Mouse (Mus musculus) hindbrain, embryonic 10.5 days (tissue): ENCODE measurements at regions not wholly inside any gene's neighbourhood (a gene's known extent, or its start where the extent isn't known, plus 50 kb on each side); places are given as distances from the start of the nearest gene placed in this dataset.

Source experiments
- DNase-seq: peaks from one replicate; pipeline ENCODE4 v3.0.0-alpha.2; 2017; ENCODE audit warnings: low spot score
- H3K27ac ChIP-seq: fragments of 300-500 bp; sonication (generic); 2 replicates; pipeline ENCODE4 v1.5.1; 2016; ENCODE audit warnings: mild to moderate bottlenecking, moderate library complexity
- H3K27me3 ChIP-seq: fragments of 300-500 bp; sonication (generic); 2 replicates; pipeline ENCODE4 v1.6.1; 2016; ENCODE audit warnings: mild to moderate bottlenecking; ENCODE audit not compliant: poor library complexity, insufficient read depth, severe bottlenecking
- H3K36me3 ChIP-seq: fragments of 300-500 bp; sonication (generic); 2 replicates; pipeline ENCODE4 v1.6.1; 2016; ENCODE audit warnings: mild to moderate bottlenecking, moderate library complexity
- H3K4me1 ChIP-seq: fragments of 300-500 bp; sonication (generic); replicated peaks from 2 replicates; pipeline ENCODE4 v1.6.1; 2016; ENCODE audit warnings: mild to moderate bottlenecking
- H3K4me3 ChIP-seq: fragments of 300-500 bp; sonication (generic); 2 replicates; pipeline ENCODE4 v1.5.1; 2016; ENCODE audit warnings: mild to moderate bottlenecking, moderate library complexity
- H3K9me3 ChIP-seq: fragments of 300-500 bp; sonication (generic); 2 replicates; pipeline ENCODE4 v1.6.1; 2016; ENCODE audit warnings: mild to moderate bottlenecking, moderate library complexity
- WGBS: fragments of 180-500 bp; shearing (Covaris S2); methylation state at CpG from one replicate; pipeline ENCODE4 v1.1.7; 2016; 5-methylcytosine and 5-hydroxymethylcytosine counted together

DNA sequence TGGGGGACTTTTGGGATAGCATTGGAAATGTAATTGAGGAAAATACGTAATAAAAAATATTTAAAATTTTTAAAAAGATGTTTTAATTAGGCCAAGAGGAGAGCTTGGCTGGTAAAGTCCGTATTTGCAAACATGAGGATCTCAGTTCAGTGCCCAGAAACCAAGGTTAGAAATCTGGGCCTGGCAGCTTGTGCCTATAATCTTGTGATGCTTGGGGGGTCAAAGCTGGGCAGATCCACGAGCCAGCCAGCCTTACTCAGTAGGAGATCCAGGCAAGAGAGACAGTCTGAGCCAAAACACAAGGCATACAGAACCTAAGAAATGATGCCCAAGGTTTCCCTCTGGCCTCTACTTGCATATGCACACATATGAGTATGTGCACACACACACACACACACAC is 54.1 kb upstream of the Cxadr start:
- Histone ChIP-seq H3K27me3 (no peaks in the 10 kb centered on the region), H3K4me1 (no peaks in the 10 kb centered on the region), H3K9me3 (no peaks in the 10 kb centered on the region), H3K36me3 (no peaks in the 10 kb centered on the region), H3K4me3 (no peak overlapping the region), H3K27ac (no peak overlapping the region)
- no peak for DNase-seq
- 82% methylated on average over 3 of the region's 3 CpGs for WGBS

GRCm38 (mm10) chr16:78242678-78243077 is 58.6 kb upstream of the Cxadr start:
- peaks cover 14% of the 10 kb centered on the region for H3K4me1 ChIP-seq
- H3K36me3 ChIP-seq, result no peaks in the 10 kb centered on the region
- no peak overlapping the region for H3K27ac ChIP-seq
- H3K27me3 ChIP-seq, result no peaks in the 10 kb centered on the region; the same call in 1 of the 2 replicates
- H3K9me3 ChIP-seq, result no peaks in the 10 kb centered on the region
- H3K4me3 ChIP-seq, result no peak overlapping the region
- DNase-seq, result no peak
- WGBS, result 71% methylated on average over 3 of the region's 3 CpGs

GRCm38 (mm10) chr16:78240152-78240551 is 61.1 kb upstream of the Cxadr start:
- H3K4me3 ChIP-seq, result no peak overlapping the region
- DNase-seq, result no peak
- WGBS, result 90% methylated on average over 4 of the region's 4 CpGs
- H3K27ac ChIP-seq, result no peak overlapping the region
- no peaks in the 10 kb centered on the region for H3K9me3 ChIP-seq
- peaks cover 10% of the 10 kb centered on the region; the same call in 1 of the 2 replicates for H3K27me3 ChIP-seq
- peaks cover 31% of the 10 kb centered on the region for H3K4me1 ChIP-seq
- no peaks in the 10 kb centered on the region for H3K36me3 ChIP-seq

DNA sequence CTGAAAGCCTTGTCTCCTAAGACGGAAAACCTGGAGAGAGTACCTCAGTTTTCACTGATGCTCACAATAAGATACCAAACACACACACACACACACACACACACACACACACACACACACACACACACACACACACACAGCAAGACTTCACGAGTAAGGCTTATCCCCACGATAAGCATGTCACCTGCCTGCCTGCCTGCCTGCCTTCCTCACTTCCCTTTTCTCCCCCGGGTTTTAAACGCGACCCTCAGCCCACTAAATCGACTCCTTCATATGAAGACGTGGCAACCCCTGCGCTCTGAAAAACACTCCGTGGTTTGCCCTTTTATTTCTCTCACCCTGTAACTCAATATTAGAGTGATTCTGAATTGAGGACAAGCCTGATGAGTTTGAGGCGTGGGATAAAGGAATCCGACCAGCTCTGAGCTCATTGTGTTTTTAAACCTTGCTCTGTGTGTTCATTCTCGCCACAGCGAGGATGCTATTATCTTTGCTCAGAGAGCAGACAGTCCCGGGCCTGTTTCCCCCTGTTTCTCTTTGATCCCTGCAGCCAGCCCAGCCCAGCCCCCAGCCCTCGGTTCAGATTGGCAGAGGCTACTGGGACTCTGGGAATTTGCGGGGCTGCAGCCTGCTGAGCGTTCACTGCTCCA is 63.1 kb upstream of the Cxadr start:
- WGBS, result under 1% methylated on average over 18 of the region's 18 CpGs
- H3K4me3 ChIP-seq, result peak overlapping the region; percentile 51
- peak overlapping the region; percentile 92 for H3K27ac ChIP-seq
- DNase-seq, result peak; percentile 87
- H3K9me3 ChIP-seq, result no peaks in the 10 kb centered on the region
- no peaks in the 10 kb centered on the region for H3K36me3 ChIP-seq
- H3K27me3 ChIP-seq, result peaks cover 10% of the 10 kb centered on the region; the same call in 1 of the 2 replicates
- peaks cover 33% of the 10 kb centered on the region for H3K4me1 ChIP-seq

DNA sequence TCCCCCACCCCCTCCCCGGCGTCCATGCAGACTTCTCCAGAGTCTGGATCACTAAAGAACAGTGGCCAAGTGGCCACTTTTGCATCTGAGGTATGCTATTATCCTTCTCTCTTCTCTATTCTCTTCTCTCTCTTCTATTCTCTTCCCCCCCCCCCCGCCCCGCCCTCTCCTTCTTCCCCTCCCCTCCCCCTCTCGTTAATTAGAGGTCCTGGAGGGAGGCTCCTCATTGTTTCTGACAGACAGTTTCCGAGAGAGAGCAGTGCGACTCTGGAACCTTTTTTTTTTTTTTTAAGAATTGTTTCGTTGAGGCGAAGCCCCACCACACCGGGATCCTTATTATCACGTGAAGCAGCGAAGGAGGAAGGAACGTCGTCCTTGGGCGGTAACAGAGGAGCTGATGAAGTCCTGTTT is 63.6 kb upstream of the Cxadr start:
- Histone ChIP-seq H3K4me3 (peak overlapping the region; percentile 51), H3K27me3 (peaks cover 10% of the 10 kb centered on the region; the same call in 1 of the 2 replicates), H3K36me3 (no peaks in the 10 kb centered on the region), H3K4me1 (peaks cover 33% of the 10 kb centered on the region), H3K27ac (peak overlapping the region; percentile 92), H3K9me3 (no peaks in the 10 kb centered on the region)
- WGBS, result under 1% methylated on average over 15 of the region's 15 CpGs
- DNase-seq, result peak; percentile 52

GRCm38 (mm10) chr16:78236746-78237640 is 64.3 kb upstream of the Cxadr start:
- no peaks in the 10 kb centered on the region for H3K36me3 ChIP-seq
- peak overlapping the region; percentile 51 for H3K4me3 ChIP-seq
- DNase-seq, result peak; percentile 49
- peaks cover 33% of the 10 kb centered on the region for H3K4me1 ChIP-seq
- peak overlapping the region; percentile 92 for H3K27ac ChIP-seq
- peaks cover 10% of the 10 kb centered on the region; the same call in 1 of the 2 replicates for H3K27me3 ChIP-seq
- 4% methylated on average over 25 of the region's 25 CpGs for WGBS
- no peaks in the 10 kb centered on the region for H3K9me3 ChIP-seq

- H3K4me3 ChIP-seq, result no peak overlapping the region
- 91% methylated on average over 2 of the region's 2 CpGs for WGBS
- peaks cover 10% of the 10 kb centered on the region; the same call in 1 of the 2 replicates for H3K27me3 ChIP-seq
- peaks cover 7% of the 10 kb centered on the region; the same call in 1 of the 2 replicates for H3K9me3 ChIP-seq
- H3K27ac ChIP-seq, result no peak overlapping the region
- no peaks in the 10 kb centered on the region for H3K36me3 ChIP-seq
- peaks cover 14% of the 10 kb centered on the region for H3K4me1 ChIP-seq
- DNase-seq, result no peak
These were observed 69.1 kb upstream of the Cxadr start for GRCm38 (mm10) chr16:78232205-78232604.

- WGBS, result 90% methylated on average over 4 of the region's 4 CpGs
- H3K27ac ChIP-seq, result no peak overlapping the region
- peaks cover 7% of the 10 kb centered on the region; the same call in 1 of the 2 replicates for H3K9me3 ChIP-seq
- H3K27me3 ChIP-seq, result no peaks in the 10 kb centered on the region
- no peak overlapping the region for H3K4me3 ChIP-seq
- H3K4me1 ChIP-seq, result no peaks in the 10 kb centered on the region
- H3K36me3 ChIP-seq, result no peaks in the 10 kb centered on the region
- no peak for DNase-seq
These were observed 72.3 kb upstream of the Cxadr start for GRCm38 (mm10) chr16:78229013-78229412.

GRCm38 (mm10) chr16:78222377-78222776 is 78.9 kb upstream of the Cxadr start:
- Histone ChIP-seq H3K4me1 (peaks cover 7% of the 10 kb centered on the region; the same call in 1 of the 2 replicates), H3K4me3 (no peak overlapping the region), H3K36me3 (no peaks in the 10 kb centered on the region), H3K27me3 (no peaks in the 10 kb centered on the region), H3K27ac (no peak overlapping the region), H3K9me3 (no peaks in the 10 kb centered on the region)
- 72% methylated on average over 1 of the region's 1 CpGs for WGBS
- DNase-seq, result no peak

DNA sequence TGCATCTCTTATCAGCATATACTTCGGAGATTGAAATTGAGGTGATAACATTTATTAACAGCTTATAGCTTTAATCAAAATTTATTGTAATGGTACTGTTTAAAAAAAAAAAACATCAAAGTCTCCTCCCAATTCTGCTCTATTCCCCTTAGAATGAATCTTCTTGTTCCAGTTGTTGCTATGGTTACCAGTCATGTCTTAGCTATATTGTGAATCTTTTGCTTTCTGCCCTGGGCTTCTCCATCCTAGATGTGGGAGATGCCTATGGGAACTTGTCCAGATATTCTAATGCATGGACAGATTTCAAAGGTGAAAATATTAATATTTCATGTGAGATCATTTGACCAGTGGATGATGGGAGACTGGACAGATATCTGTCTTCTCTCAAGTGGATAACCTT is 79.5 kb upstream of the Cxadr start:
- Histone ChIP-seq H3K9me3 (no peaks in the 10 kb centered on the region), H3K36me3 (no peaks in the 10 kb centered on the region), H3K27me3 (no peaks in the 10 kb centered on the region), H3K27ac (no peak overlapping the region), H3K4me3 (no peak overlapping the region), H3K4me1 (peaks cover 7% of the 10 kb centered on the region; the same call in 1 of the 2 replicates)
- 98% methylated on average over 1 of the region's 1 CpGs for WGBS
- DNase-seq, result no peak

DNA sequence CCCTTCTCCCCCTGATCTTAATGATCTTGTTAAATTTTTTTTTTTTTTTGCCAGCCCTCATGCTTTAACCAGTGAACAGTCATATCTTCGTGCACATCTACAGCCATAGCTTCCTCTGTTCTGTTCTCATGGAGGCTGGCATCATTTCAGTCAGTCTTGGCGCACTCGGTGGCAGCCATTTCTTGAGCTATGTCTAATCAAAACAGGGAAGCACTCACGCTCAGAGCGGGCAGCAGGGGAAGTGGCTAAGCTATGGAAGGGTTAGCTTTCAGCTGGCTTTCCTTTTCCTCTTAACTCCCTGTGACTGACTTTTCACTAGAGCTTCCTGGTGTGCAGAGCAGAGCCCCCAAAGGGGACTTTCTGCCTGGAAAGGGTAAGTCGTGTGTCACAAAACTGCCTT is 83.7 kb upstream of the Cxadr start:
- peaks cover 7% of the 10 kb centered on the region; the same call in 1 of the 2 replicates for H3K4me1 ChIP-seq
- no peaks in the 10 kb centered on the region for H3K9me3 ChIP-seq
- 0 out of 2 replicates have a peak overlapping the region, but pooled peaks have one; percentile 35 for H3K27ac ChIP-seq
- no peaks in the 10 kb centered on the region for H3K27me3 ChIP-seq
- WGBS, result 50% methylated on average over 6 of the region's 6 CpGs
- H3K4me3 ChIP-seq, result no peak overlapping the region
- H3K36me3 ChIP-seq, result no peaks in the 10 kb centered on the region
- no peak for DNase-seq

GRCm38 (mm10) chr16:78216752-78217351 is 84.4 kb upstream of the Cxadr start:
- H3K36me3 ChIP-seq, result no peaks in the 10 kb centered on the region
- DNase-seq, result no peak
- 62% methylated on average over 9 of the region's 9 CpGs for WGBS
- no peak overlapping the region for H3K27ac ChIP-seq
- peaks cover 7% of the 10 kb centered on the region; the same call in 1 of the 2 replicates for H3K4me1 ChIP-seq
- no peaks in the 10 kb centered on the region for H3K9me3 ChIP-seq
- H3K4me3 ChIP-seq, result no peak overlapping the region
- no peaks in the 10 kb centered on the region for H3K27me3 ChIP-seq
